Mouse (Mus musculus): ENCODE measurements around the gene Rsc1a1.

The Rsc1a1 gene

GRCm38 (mm10) chr4:141651944-141652343 is 33.5 kb downstream of the Rsc1a1 start:
- no peak for DNase-seq

- no peak for DNase-seq
Measured at GRCm38 (mm10) chr4:141651286-141651685, 34.1 kb downstream of the Rsc1a1 start.

- no peak for DNase-seq
Measured at GRCm38 (mm10) chr4:141649244-141649643, 36.2 kb downstream of the Rsc1a1 start.

GRCm38 (mm10) chr4:141648262-141648661 is 37.1 kb downstream of the Rsc1a1 start:
- no peak for DNase-seq

- DNase-seq: no peak
Measured at GRCm38 (mm10) chr4:141647187-141647586, 38.2 kb downstream of the Rsc1a1 start.

- DNase-seq: no peak
Measured at GRCm38 (mm10) chr4:141645988-141646387, 39.4 kb downstream of the Rsc1a1 start.

- DNase-seq: no peak
Measured at GRCm38 (mm10) chr4:141643118-141643855, 42.1 kb downstream of the Rsc1a1 start.

GRCm38 (mm10) chr4:141641961-141642811 is 43.2 kb downstream of the Rsc1a1 start:
- no peak for DNase-seq

GRCm38 (mm10) chr4:141641353-141641771 is 44.0 kb downstream of the Rsc1a1 start:
- no peak for DNase-seq

GRCm38 (mm10) chr4:141639474-141639873 is 45.9 kb downstream of the Rsc1a1 start:
- DNase-seq: no peak

GRCm38 (mm10) chr4:141636693-141637092 is 48.7 kb downstream of the Rsc1a1 start:
- DNase-seq: no peak

GRCm38 (mm10) chr4:141635991-141636390 is 49.4 kb downstream of the Rsc1a1 start:
- no peak for DNase-seq

Measured in thymus, postnatal 25 days (tissue).